Mouse (Mus musculus) kidney, postnatal 25 days (tissue): ENCODE measurements around the gene Ctc1.

ENCODE experiments used
- DNase-seq, 2 experiments: peaks; one replicate each; pipeline ENCODE4 v3.0.0; 2021; ENCODE audit warnings: mixed read lengths in 2 of 2

Ctc1 gene

GRCm38 (mm10) chr11:69050748-69051147, 35.0 kb downstream of the Ctc1 start:
- DNase-seq, result no peak

GRCm38 (mm10) chr11:69051771-69052170, 36.1 kb downstream of the Ctc1 start:
- DNase-seq, result no peak

GRCm38 (mm10) chr11:69052824-69053421, 37.2 kb downstream of the Ctc1 start:
- peak in 1 of 2 experiments; percentile 19 for DNase-seq

GRCm38 (mm10) chr11:69053848-69054247, 38.1 kb downstream of the Ctc1 start:
- no peak for DNase-seq

- no peak for DNase-seq
These were observed 42.6 kb downstream of the Ctc1 start for GRCm38 (mm10) chr11:69058265-69058664.

GRCm38 (mm10) chr11:69058729-69059356, 43.1 kb downstream of the Ctc1 start:
- DNase-seq, result no peak

GRCm38 (mm10) chr11:69059357-69059974, 43.8 kb downstream of the Ctc1 start, which contains the start of gene Borcs6:
Gene Borcs6, plus strand, starts transcription at chr11:69059717.
- peak; percentile 95 to 99 for DNase-seq

GRCm38 (mm10) chr11:69059975-69060411, 44.3 kb downstream of the Ctc1 start:
- peak; percentile 50 to 79 for DNase-seq

- peak; percentile 36 to 71 for DNase-seq
These were observed 44.9 kb downstream of the Ctc1 start for GRCm38 (mm10) chr11:69060448-69061254.

GRCm38 (mm10) chr11:69061255-69061912, 45.7 kb downstream of the Ctc1 start:
- peak in 1 of 2 experiments; percentile 51 for DNase-seq

- peak; percentile 84 to 93 for DNase-seq
These were observed 46.6 kb downstream of the Ctc1 start for GRCm38 (mm10) chr11:69062194-69062760.

- peak; percentile 94 to 98 for DNase-seq
These were observed 47.1 kb downstream of the Ctc1 start for GRCm38 (mm10) chr11:69062761-69063224.

GRCm38 (mm10) chr11:69063413-69064201, 47.9 kb downstream of the Ctc1 start:
- peak; percentile 84 to 86 for DNase-seq

GRCm38 (mm10) chr11:69064259-69065133, 48.8 kb downstream of the Ctc1 start:
- DNase-seq, result no peak

GRCm38 (mm10) chr11:69065394-69065925, 49.7 kb downstream of the Ctc1 start:
- no peak for DNase-seq

- DNase-seq, result peak; percentile 25 to 78
These were observed 50.6 kb downstream of the Ctc1 start for GRCm38 (mm10) chr11:69066163-69066861.

GRCm38 (mm10) chr11:69066956-69067355, 51.2 kb downstream of the Ctc1 start:
- peak; percentile 91 to 93 for DNase-seq

- no peak for DNase-seq
These were observed 51.9 kb downstream of the Ctc1 start for GRCm38 (mm10) chr11:69067601-69068000.

GRCm38 (mm10) chr11:69070093-69070492, 54.4 kb downstream of the Ctc1 start:
- DNase-seq, result peak in 1 of 2 experiments; percentile 43
